9 mouse cellular contexts compared by ENCODE assay signal in the genomic region with DNA sequence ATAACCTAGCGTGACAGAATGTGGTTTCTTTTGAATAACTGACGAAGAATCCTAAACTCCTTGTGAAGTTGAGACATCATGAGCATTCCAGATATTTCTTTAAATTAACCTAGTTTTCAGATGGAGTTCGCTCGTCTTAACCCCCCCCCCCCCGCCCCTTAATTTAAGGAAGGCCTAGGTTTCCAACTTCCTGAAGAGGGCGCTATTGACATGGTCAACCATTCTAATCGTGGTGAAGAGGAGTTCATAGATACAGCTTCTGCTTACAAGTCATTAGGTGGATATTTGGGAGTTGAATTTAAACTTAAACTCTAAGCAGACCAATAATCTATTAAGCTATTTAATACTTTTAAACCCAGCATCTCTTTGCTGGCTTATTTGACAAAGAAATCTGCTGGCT. TPM values are rescaled to one million over a fixed set of nuclear protein-coding genes. Genes with fewer than 3 reads are reported as not detected.
DNase-seq lines count a peak whose midpoint lies in the region; ATAC-seq lines count a peak whose summit lies in the region.
"Had no signal": no experiment of that assay in that cellular context is flagged by ENCODE, and none has a peak within 500 bp of the region (broad histone marks: within the 10 kb centered on the region; RNA-seq: fewer than 3 reads in every experiment).

No protein-coding gene starts in this region.

- H3K4me2 ChIP-seq in limb, embryonic 12.5 days: peak overlapping the region; percentile 17; the same call in 1 of the 2 replicates
- H3K4me2 ChIP-seq in neural tube, embryonic 15.5 days: 0 out of 2 replicates have a peak overlapping the region, but pooled peaks have one; percentile 34
- H3K4me2 ChIP-seq: liver, embryonic 15.5 days had no signal

- no peaks in the 10 kb centered on the region for H3K36me3 ChIP-seq in limb, embryonic 12.5 days
- no peaks in the 10 kb centered on the region for H3K36me3 ChIP-seq in limb, embryonic 10.5 days
- no peaks in the 10 kb centered on the region for H3K36me3 ChIP-seq in heart, embryonic 10.5 days
- H3K36me3 ChIP-seq in neural tube, embryonic 15.5 days: no peaks in the 10 kb centered on the region
- H3K36me3 ChIP-seq: liver, embryonic 15.5 days had no signal

- peaks cover 50% of the 10 kb centered on the region for H3K4me1 ChIP-seq in limb, embryonic 12.5 days (replicated peaks)
- H3K4me1 ChIP-seq in limb, embryonic 10.5 days: peaks cover 55% of the 10 kb centered on the region
- peaks cover 8% of the 10 kb centered on the region for H3K4me1 ChIP-seq in heart, embryonic 10.5 days
- peaks cover 16% of the 10 kb centered on the region for H3K4me1 ChIP-seq in neural tube, embryonic 15.5 days
- H3K4me1 ChIP-seq: liver, embryonic 15.5 days had no signal

- H3K4me3 ChIP-seq in limb, embryonic 12.5 days (replicated peaks): no peak overlapping the region
- H3K4me3 ChIP-seq in limb, embryonic 10.5 days: no peak overlapping the region
- H3K4me3 ChIP-seq in heart, embryonic 10.5 days: 0 out of 2 replicates have a peak overlapping the region, but pooled peaks have one; percentile 3
- no peak overlapping the region for H3K4me3 ChIP-seq in neural tube, embryonic 15.5 days (replicated peaks)
- H3K4me3 ChIP-seq: liver, embryonic 15.5 days had no signal

- 34% methylated on average over 7 of the region's 7 CpGs for WGBS in limb, embryonic 12.5 days
- WGBS in limb, embryonic 10.5 days: 30% methylated on average over 7 of the region's 7 CpGs
- WGBS in heart, embryonic 10.5 days: 25% methylated on average over 7 of the region's 7 CpGs
- 33% methylated on average over 7 of the region's 7 CpGs for WGBS in neural tube, embryonic 15.5 days

- no peak overlapping the region for H3K27ac ChIP-seq in limb, embryonic 12.5 days
- no peak overlapping the region for H3K27ac ChIP-seq in limb, embryonic 10.5 days
- no peak overlapping the region for H3K27ac ChIP-seq in heart, embryonic 10.5 days
- no peak overlapping the region for H3K27ac ChIP-seq in neural tube, embryonic 15.5 days (replicated peaks)
- H3K27ac ChIP-seq: liver, embryonic 15.5 days had no signal

- H3K9ac ChIP-seq in limb, embryonic 12.5 days (replicated peaks): no peak overlapping the region
- H3K9ac ChIP-seq in neural tube, embryonic 15.5 days (replicated peaks): no peak overlapping the region
- H3K9ac ChIP-seq: liver, embryonic 15.5 days had no signal

- no peak for ATAC-seq in limb, embryonic 12.5 days (ENCODE audit: insufficient number of reproducible peaks, insufficient read depth, low FRiP score, low TSS enrichment, low read depth)
- ATAC-seq in neural tube, embryonic 15.5 days (ENCODE audit: low FRiP score): no peak
- no peak for ATAC-seq in monocyte, adult 5-6 weeks (replicated peaks; ENCODE audit: insufficient number of reproducible peaks, low FRiP score, low TSS enrichment, poor library complexity, severe bottlenecking)

- 0 out of 2 replicates have a peak, but pooled peaks cover 2% of the 10 kb centered on the region for H3K27me3 ChIP-seq in limb, embryonic 12.5 days
- peaks cover 3% of the 10 kb centered on the region for H3K27me3 ChIP-seq in limb, embryonic 10.5 days (ENCODE audit: low read depth, poor library complexity, severe bottlenecking)
- H3K27me3 ChIP-seq in heart, embryonic 10.5 days (ENCODE audit: insufficient read depth, poor library complexity, severe bottlenecking): no peaks in the 10 kb centered on the region
- peaks cover 24% of the 10 kb centered on the region for H3K27me3 ChIP-seq in neural tube, embryonic 15.5 days (replicated peaks)

- DNase-seq in limb, embryonic 10.5 days (ENCODE audit: low spot score): no peak
- DNase-seq in embryo, embryonic 10 days (ENCODE audit: low spot score): peak; percentile 86
- DNase-seq in heart, embryonic 10.5 days (ENCODE audit: low spot score): no peak
- DNase-seq in cerebellum, adult 8-10 months: no peak
- DNase-seq in kidney, postnatal 4 days: no peak

- H3K9me3 ChIP-seq in limb, embryonic 12.5 days: no peaks in the 10 kb centered on the region
- no peaks in the 10 kb centered on the region for H3K9me3 ChIP-seq in limb, embryonic 10.5 days (replicated peaks)
- H3K9me3 ChIP-seq in heart, embryonic 10.5 days: no peaks in the 10 kb centered on the region
- H3K9me3 ChIP-seq in neural tube, embryonic 15.5 days (replicated peaks): no peaks in the 10 kb centered on the region
- H3K9me3 ChIP-seq: liver, embryonic 15.5 days had no signal

RNA-seq across cellular contexts. Expression of a gene that starts 20.0 kb away (rescaled TPM):
- polyA plus RNA-seq in limb, embryonic 12.5 days (2016; fragmentation: Nextera tagmentation; extraction: Ambion mirVana): 60.5 and 84.2 TPM in 2 replicates
- 5.3 and 12.1 TPM in 2 replicates for polyA plus RNA-seq in limb, embryonic 10.5 days (2016; fragmentation: Nextera tagmentation; extraction: Ambion mirVana)
- 15.4 and 20.5 TPM in 2 replicates for polyA plus RNA-seq in heart, embryonic 10.5 days (2016; fragmentation: Nextera tagmentation; extraction: Ambion mirVana)
- polyA plus RNA-seq in neural tube, embryonic 15.5 days (2015; fragmentation: Nextera tagmentation; extraction: Ambion mirVana): 5.7 TPM in 2 replicates
- 0.19 to 0.75 TPM in 2 of 3 replicates, not detected in the other for total RNA-seq in monocyte, adult 5-6 weeks (2017)
